Mouse (Mus musculus) kidney, adult 9 months (tissue): ENCODE results near the gene Gm10282.

Source experiments
- DNase-seq: peaks from one replicate; pipeline ENCODE4 v3.0.0; 2022

Gene Gm10282

GRCm38 (mm10) chr8:72259862-72260261, 45.2 kb downstream of the Gm10282 start:
- DNase-seq: no peak

- no peak for DNase-seq
Observed at GRCm38 (mm10) chr8:72257902-72258238, 47.2 kb downstream of the Gm10282 start.

GRCm38 (mm10) chr8:72257171-72257901, 47.7 kb downstream of the Gm10282 start:
- DNase-seq: no peak
